13 mouse cellular contexts compared by ENCODE assay signal in genomic region chr10:94059618-94060055, GRCm38 (mm10). TPM values are rescaled to one million over a fixed set of nuclear protein-coding genes. Genes with fewer than 3 reads are reported as not detected.
DNase-seq lines count a peak whose midpoint lies in the region; ATAC-seq and TF ChIP-seq lines count a peak whose summit lies in the region.
"Had no signal": no experiment of that assay in that cellular context is flagged by ENCODE, and none has a peak within 500 bp of the region (broad histone marks: within the 10 kb centered on the region; RNA-seq: fewer than 3 reads in every experiment).

No protein-coding gene starts in this region.

- TF ChIP-seq RAD21 in MEL (IDR thresholded peaks at IDR 0.05; ENCODE audit: low read depth, low read length): no peak

- peaks cover 5 to 18% of the 10 kb centered on the region in 2 experiments; a peak in 3 of 4 replicates for H3K4me1 ChIP-seq in MEL (ENCODE audit: control insufficient read depth in 1 of 2, insufficient read depth in 2 of 2, low read length in 2 of 2)
- peaks cover 11% of the 10 kb centered on the region for H3K4me1 ChIP-seq in intestine, embryonic 15.5 days (replicated peaks)
- H3K4me1 ChIP-seq in liver, embryonic 14.5 days (replicated peaks; ENCODE audit: control insufficient read depth in 2 of 2, insufficient read depth in 2 of 2, low read length in 1 of 2): peaks cover 0 to 18% of the 10 kb centered on the region in 2 experiments
- H3K4me1 ChIP-seq: kidney, embryonic 15.5 days had no signal

- peak; percentile 58 to 69 for TF ChIP-seq EP300 in MEL (IDR thresholded peaks at IDR 0.05; ENCODE audit: low read depth in 1 of 2, low read length in 2 of 2)
- no peak for TF ChIP-seq EP300 in liver, embryonic 14.5 days (IDR thresholded peaks at IDR 0.05; ENCODE audit: low read depth)

- TF ChIP-seq CTCF in MEL (IDR thresholded peaks at IDR 0.05 in 2 of 3, conservative IDR thresholded peaks at IDR 0.05 in 1 of 3; ENCODE audit: control insufficient read depth in 1 of 3, insufficient read depth in 1 of 3, low read depth in 2 of 3, low read length in 3 of 3, poor library complexity in 1 of 3, severe bottlenecking in 1 of 3): no peak
- TF ChIP-seq CTCF in liver, embryonic 14.5 days (IDR thresholded peaks at IDR 0.05; ENCODE audit: low read depth): no peak

- no peak overlapping the region for H3K4me2 ChIP-seq in intestine, embryonic 15.5 days (replicated peaks)
- no peak overlapping the region for H3K4me2 ChIP-seq in liver, embryonic 14.5 days (ENCODE audit: low read depth)
- H3K4me2 ChIP-seq: embryonic facial prominence, embryonic 12.5 days; kidney, embryonic 15.5 days had no signal

- ATAC-seq in intestine, embryonic 15.5 days: peak; percentile 76
- ATAC-seq in liver, embryonic 14.5 days (ENCODE audit: insufficient read depth): peak; percentile 64
- ATAC-seq: hindbrain, postnatal 0 days had no signal

- peak overlapping the region; percentile 70 for H3K27ac ChIP-seq in MEL (ENCODE audit: control insufficient read depth, low read depth, low read length)
- no peak overlapping the region for H3K27ac ChIP-seq in intestine, embryonic 15.5 days
- no peak overlapping the region for H3K27ac ChIP-seq in liver, embryonic 14.5 days
- H3K27ac ChIP-seq: embryonic facial prominence, embryonic 12.5 days; hindbrain, postnatal 0 days; kidney, embryonic 15.5 days had no signal

- no peaks in the 10 kb centered on the region for H3K27me3 ChIP-seq in MEL (ENCODE audit: control insufficient read depth in 1 of 2, insufficient read depth in 2 of 2, low read length in 2 of 2)
- H3K27me3 ChIP-seq in intestine, embryonic 15.5 days (replicated peaks): no peaks in the 10 kb centered on the region
- H3K27me3 ChIP-seq in liver, embryonic 14.5 days (ENCODE audit: control insufficient read depth, insufficient read depth, low read length): no peaks in the 10 kb centered on the region
- no peaks in the 10 kb centered on the region for H3K27me3 ChIP-seq in splenic B cell, adult 2 months (ENCODE audit: control insufficient read depth, insufficient read depth, low read length, poor library complexity, severe bottlenecking)
- H3K27me3 ChIP-seq: embryonic facial prominence, embryonic 12.5 days; kidney, embryonic 15.5 days had no signal

- H3K79me2 ChIP-seq in MEL (ENCODE audit: control insufficient read depth, insufficient read depth, low read length, poor library complexity): no peaks in the 10 kb centered on the region

- H3K9me3 ChIP-seq in MEL (replicated peaks; ENCODE audit: insufficient read depth, low read length): no peaks in the 10 kb centered on the region
- H3K9me3 ChIP-seq in intestine, embryonic 15.5 days: no peaks in the 10 kb centered on the region
- H3K9me3 ChIP-seq in liver, embryonic 14.5 days (ENCODE audit: control insufficient read depth, low read length): no peaks in the 10 kb centered on the region
- H3K9me3 ChIP-seq: embryonic facial prominence, embryonic 12.5 days; kidney, embryonic 15.5 days had no signal

- H3K4me3 ChIP-seq in MEL (ENCODE audit: control insufficient read depth in 1 of 2, insufficient read depth in 1 of 2, low read depth in 2 of 2, low read length in 2 of 2): peak overlapping the region; percentile 23 to 30
- no peak overlapping the region for H3K4me3 ChIP-seq in intestine, embryonic 15.5 days (replicated peaks)
- no peak overlapping the region for H3K4me3 ChIP-seq in liver, embryonic 14.5 days (ENCODE audit: insufficient read depth in 1 of 2, low read depth in 2 of 2, low read length in 2 of 2)
- H3K4me3 ChIP-seq: embryonic facial prominence, embryonic 12.5 days; kidney, embryonic 15.5 days had no signal

- TF ChIP-seq POLR2A in MEL (IDR thresholded peaks at IDR 0.05; ENCODE audit: control insufficient read depth in 1 of 2, insufficient read depth in 1 of 2, low read depth in 1 of 2, low read length in 2 of 2, poor library complexity in 1 of 2): peak in 1 of 2 experiments; percentile 53; a peak in 2 of 4 replicates

- peaks cover 0 to 14% of the 10 kb centered on the region in 2 experiments; a peak in 2 of 4 replicates for H3K36me3 ChIP-seq in MEL (ENCODE audit: control insufficient read depth in 1 of 2, insufficient read depth in 2 of 2, low read length in 2 of 2)
- no peaks in the 10 kb centered on the region for H3K36me3 ChIP-seq in intestine, embryonic 15.5 days
- no peaks in the 10 kb centered on the region for H3K36me3 ChIP-seq in liver, embryonic 14.5 days (replicated peaks; ENCODE audit: control insufficient read depth, insufficient read depth, low read depth)
- H3K36me3 ChIP-seq in splenic B cell, adult 2 months (ENCODE audit: control insufficient read depth, insufficient read depth, low read length, poor library complexity, severe bottlenecking): no peaks in the 10 kb centered on the region
- H3K36me3 ChIP-seq: embryonic facial prominence, embryonic 12.5 days; kidney, embryonic 15.5 days had no signal

- peak overlapping the region; percentile 43 for H3K9ac ChIP-seq in MEL (ENCODE audit: control insufficient read depth, low read depth, low read length, poor library complexity, severe bottlenecking)
- no peak overlapping the region for H3K9ac ChIP-seq in intestine, embryonic 15.5 days
- H3K9ac ChIP-seq in liver, embryonic 14.5 days (replicated peaks): no peak overlapping the region
- H3K9ac ChIP-seq: embryonic facial prominence, embryonic 12.5 days; kidney, embryonic 15.5 days had no signal

- peak; percentile 82 for DNase-seq in MEL (ENCODE audit: low read depth, low spot score)
- DNase-seq in liver, embryonic 14.5 days (ENCODE audit: low read depth in 3 of 3, low spot score in 3 of 3): no peak
- DNase-seq in splenic B cell, adult 2 months (ENCODE audit: low read depth, low spot score): peak; percentile 45
- DNase-seq in thymus, postnatal 0 days (ENCODE audit: low spot score): no peak
- no peak for DNase-seq in right cerebral cortex, postnatal 10 days (ENCODE audit: low spot score in 2 of 2)
- no peak for DNase-seq in kidney, postnatal 25 days
- DNase-seq: cerebellum, postnatal 36 days; layer of hippocampus, adult 9-11 months; midbrain, embryonic 14.5 days had no signal

- WGBS in intestine, embryonic 15.5 days: 81% methylated on average over 8 of the region's 8 CpGs
- 48% methylated on average over 8 of the region's 8 CpGs for WGBS in liver, embryonic 14.5 days (ENCODE audit: insufficient replicate concordance)

TF ChIP-seq in MEL, 35 proteins besides CTCF, POLR2A, EP300 and RAD21:
- peak; percentile 52; the same call in 1 of the 2 replicates for TF ChIP-seq HCFC1 (IDR thresholded peaks at IDR 0.05; ENCODE audit: low read depth, low read length)
- no peak for TF ChIP-seq SMC3 (IDR thresholded peaks at IDR 0.05; ENCODE audit: low read depth, low read length)
- peak; percentile 49; the same call in 1 of the 2 replicates for TF ChIP-seq SIN3A (IDR thresholded peaks at IDR 0.05; ENCODE audit: low read length)
- peak; percentile 84 for TF ChIP-seq MYC (IDR thresholded peaks at IDR 0.05; ENCODE audit: low read depth, low read length)
- TF ChIP-seq MEF2A (IDR thresholded peaks at IDR 0.05; ENCODE audit: extremely low read depth, insufficient replicate concordance, low read depth, low read length, poor library complexity, severe bottlenecking): no peak
- no peak for TF ChIP-seq CHD1 (IDR thresholded peaks at IDR 0.05; ENCODE audit: low read depth, low read length)
- TF ChIP-seq MAFK (IDR thresholded peaks at IDR 0.05; ENCODE audit: borderline replicate concordance, low read depth, low read length): no peak
- peak; percentile 88 for TF ChIP-seq MAX (IDR thresholded peaks at IDR 0.05; ENCODE audit: low read length)
- peak; percentile 59; the same call in 1 of the 2 replicates for TF ChIP-seq GATA1 (IDR thresholded peaks at IDR 0.05; ENCODE audit: low read depth, low read length)
- TF ChIP-seq ZNF384 (IDR thresholded peaks at IDR 0.05; ENCODE audit: low read depth, low read length): peak; percentile 82
- TF ChIP-seq ZMIZ1 (IDR thresholded peaks at IDR 0.05; ENCODE audit: low read depth, low read length): no peak
- TF ChIP-seq ETS1 (IDR thresholded peaks at IDR 0.05; ENCODE audit: low read depth, low read length): peak; percentile 65; the same call in 1 of the 2 replicates

RNA-seq across cellular contexts. Expression of gene Fgd6, which starts 23.8 kb away (rescaled TPM):
- 1.2 and 1.4 TPM in 2 replicates for total RNA-seq in MEL (2012; rRNA removed)
- 1 to 10 TPM in 1 of 2 experiments, not detected in 1; 2.8 TPM for polyA plus RNA-seq in MEL (2012; ENCODE audit: insufficient read depth in 1 of 2, insufficient read length in 2 of 2, low read depth in 1 of 2, low replicate concordance in 2 of 2, missing spikeins in 1 of 2)
- polyA plus RNA-seq in intestine, embryonic 15.5 days (2015; fragmentation: Nextera tagmentation; extraction: Ambion mirVana): 3.1 and 3.4 TPM in 2 replicates
- polyA plus RNA-seq in liver, embryonic 14.5 days (2012; rRNA removed): 2.5 and 2.9 TPM in 2 replicates
- 2.4 and 2.9 TPM in 2 replicates for polyA plus RNA-seq in liver, embryonic 14.5 days (2014; fragmentation: Nextera tagmentation; extraction: Ambion mirVana)
- polyA plus RNA-seq in thymus, postnatal 0 days (2015; fragmentation: Nextera tagmentation; extraction: Ambion mirVana): 1.5 and 1.7 TPM in 2 replicates

RNA-seq across cellular contexts. Expression of gene Vezt, which starts 24.0 kb away (rescaled TPM):
- 9.5 and 12.6 TPM in 2 replicates for total RNA-seq in MEL (2012; rRNA removed)
- polyA plus RNA-seq in MEL (2012; ENCODE audit: insufficient read depth in 1 of 2, insufficient read length in 2 of 2, low read depth in 1 of 2, low replicate concordance in 2 of 2, missing spikeins in 1 of 2): 10 to 100 TPM in 1 of 2 experiments, not detected in 1; 13.5 TPM
- polyA plus RNA-seq in intestine, embryonic 15.5 days (2015; fragmentation: Nextera tagmentation; extraction: Ambion mirVana): 18.6 and 20.1 TPM in 2 replicates
- 4.9 and 6.6 TPM in 2 replicates for polyA plus RNA-seq in liver, embryonic 14.5 days (2012; rRNA removed)
- 12.7 and 14.6 TPM in 2 replicates for polyA plus RNA-seq in liver, embryonic 14.5 days (2014; fragmentation: Nextera tagmentation; extraction: Ambion mirVana)
- 15.5 and 18.8 TPM in 2 replicates for polyA plus RNA-seq in thymus, postnatal 0 days (2015; fragmentation: Nextera tagmentation; extraction: Ambion mirVana)

Comparison
In these comparisons a context has a peak if more than half of its experiments do, and no peak if none do; other contexts are left out.
1. DNase-seq: peak in MEL (single experiment) and splenic B cell, adult 2 months (single experiment); none in liver, embryonic 14.5 days (0 of 3), thymus, postnatal 0 days (single experiment), right cerebral cortex, postnatal 10 days (0 of 2) and kidney, postnatal 25 days (0 of 2).
2. H3K4me3 ChIP-seq: peak in MEL (2 of 2); none in intestine, embryonic 15.5 days (single experiment) and liver, embryonic 14.5 days (0 of 2).